Mouse (Mus musculus) ovary, postnatal 14 days (tissue): ENCODE results near the gene Elovl4.

Experiments
- DNase-seq: peaks from one replicate; pipeline ENCODE4 v3.0.0; 2022; ENCODE audit warnings: low spot score

Elovl4 gene

GRCm38 (mm10) chr9:83805977-83806815 is at the start of gene Elovl4:
Gene Elovl4 (minus strand): TSS chr9:83806277.
- peak; percentile 32 for DNase-seq

- DNase-seq: no peak
Observed at GRCm38 (mm10) chr9:83852464-83852863, 46.4 kb upstream of the Elovl4 start.

- DNase-seq: no peak
Observed at GRCm38 (mm10) chr9:83834748-83835313, 28.8 kb upstream of the Elovl4 start.

- DNase-seq: peak; percentile 77
Observed at GRCm38 (mm10) chr9:83833811-83834747, 28.0 kb upstream of the Elovl4 start, which contains the start of gene Ttk. Gene Ttk (plus strand): TSS chr9:83834689.

GRCm38 (mm10) chr9:83831152-83831551 is 25.1 kb upstream of the Elovl4 start:
- no peak for DNase-seq

GRCm38 (mm10) chr9:83829896-83830295 is 23.8 kb upstream of the Elovl4 start:
- DNase-seq: no peak

- DNase-seq: no peak
Observed at GRCm38 (mm10) chr9:83822925-83823324, 16.8 kb upstream of the Elovl4 start.

GRCm38 (mm10) chr9:83820976-83821375 is 14.9 kb upstream of the Elovl4 start:
- DNase-seq: no peak

- DNase-seq: no peak
Observed at GRCm38 (mm10) chr9:83819188-83819587, 13.1 kb upstream of the Elovl4 start.

GRCm38 (mm10) chr9:83807562-83807961 is 1.5 kb upstream of the Elovl4 start:
- DNase-seq: peak; percentile 25

- DNase-seq: no peak
Observed at GRCm38 (mm10) chr9:83805164-83805976, 707 bp downstream of the Elovl4 start.

GRCm38 (mm10) chr9:83804341-83804740 is 1.7 kb downstream of the Elovl4 start:
- no peak for DNase-seq

- no peak for DNase-seq
Observed at GRCm38 (mm10) chr9:83797898-83798297, 8.2 kb downstream of the Elovl4 start.

- no peak for DNase-seq
Observed at GRCm38 (mm10) chr9:83796875-83797274, 9.2 kb downstream of the Elovl4 start.

- DNase-seq: no peak
Observed at GRCm38 (mm10) chr9:83789326-83789725, 16.8 kb downstream of the Elovl4 start.

GRCm38 (mm10) chr9:83785501-83785900 is 20.6 kb downstream of the Elovl4 start:
- no peak for DNase-seq

GRCm38 (mm10) chr9:83778317-83778960 is 27.6 kb downstream of the Elovl4 start:
- no peak for DNase-seq

GRCm38 (mm10) chr9:83761318-83761717 is 44.8 kb downstream of the Elovl4 start:
- no peak for DNase-seq

GRCm38 (mm10) chr9:83731877-83732276 is 74.2 kb downstream of the Elovl4 start:
- no peak for DNase-seq

- no peak for DNase-seq
Observed at GRCm38 (mm10) chr9:83730836-83731235, 75.2 kb downstream of the Elovl4 start.
